Mouse (Mus musculus): ENCODE results near the gene Ufd1. TPM values are rescaled to one million over a fixed set of nuclear protein-coding genes. Genes with fewer than 3 reads are reported as not detected.

Gene Ufd1
- total RNA-seq (2022), result 100 to 1,000 TPM; 104 to 118 (median 107) TPM

DNA sequence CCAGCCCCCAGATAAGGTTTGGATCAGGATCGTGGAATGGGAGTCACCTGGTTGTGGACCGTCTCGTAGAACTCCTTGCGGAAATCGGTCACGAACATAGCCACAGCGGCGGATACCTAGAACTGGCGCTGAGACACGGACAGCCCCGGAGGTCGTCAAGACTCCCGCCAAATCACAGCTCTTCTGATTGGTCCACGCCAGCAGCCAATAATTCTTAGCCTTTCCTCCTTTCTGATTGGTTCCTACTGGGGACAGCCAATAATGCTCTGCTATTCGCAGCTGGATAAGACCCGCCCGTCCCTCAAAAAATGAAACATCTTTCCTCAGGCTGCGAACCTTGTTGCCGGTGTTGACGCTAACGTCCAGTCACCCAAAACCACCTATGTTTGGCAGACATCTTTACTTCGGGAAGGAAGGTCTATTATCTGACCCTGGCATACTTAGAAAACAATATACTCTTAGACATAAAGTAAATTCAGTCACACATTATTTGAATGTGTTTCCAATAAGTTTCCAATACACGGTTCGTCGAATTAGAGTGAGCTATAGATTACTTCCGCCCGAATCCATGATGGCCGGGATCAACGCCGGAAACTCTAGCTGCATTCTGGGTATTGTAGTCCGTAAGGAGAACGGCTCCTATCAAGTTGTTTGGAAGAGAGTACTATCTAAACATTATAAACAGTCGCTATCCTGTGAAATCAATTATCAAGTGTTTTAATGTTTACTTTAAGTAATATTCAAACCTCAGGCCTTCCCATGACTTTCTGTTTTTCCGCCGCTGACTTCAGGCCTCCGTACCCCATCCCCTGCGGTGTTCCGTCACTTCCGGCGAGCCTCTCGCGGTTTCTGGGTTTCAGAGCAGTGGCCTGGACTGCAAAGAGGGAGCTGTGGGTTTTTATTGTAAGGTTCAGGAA lies at the start of gene Ufd1, which contains the start of gene Cdc45:
Gene Ufd1, plus strand, starts transcription at position 312 of the 917 bp plus-strand sequence.
Gene Cdc45, minus strand, starts transcription at position 520 of the 917 bp plus-strand sequence.
- peak; percentile 72 to 92 for DNase-seq (ENCODE audit: low spot score in 2 of 2)

DNA sequence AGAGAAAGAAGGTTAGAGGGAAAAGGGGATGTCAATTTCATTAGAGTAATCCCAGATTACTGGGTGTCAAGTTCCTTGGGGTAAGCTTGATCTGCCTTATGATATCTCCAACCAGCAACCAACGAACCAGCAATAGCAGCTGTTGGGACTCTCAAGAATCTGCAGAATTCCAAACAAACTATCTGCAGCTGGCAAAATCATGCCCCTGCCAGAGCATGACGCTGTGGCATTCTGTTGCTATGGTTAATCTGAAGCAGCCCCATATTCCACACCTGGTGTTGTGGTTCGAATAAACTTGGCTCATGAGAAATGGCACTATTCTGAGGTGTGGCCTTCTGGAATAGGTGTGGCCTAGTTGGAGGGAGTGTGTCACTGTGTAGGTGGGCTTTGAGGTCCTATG lies 48.6 kb upstream of the Ufd1 start:
- no peak for DNase-seq (ENCODE audit: low spot score in 2 of 2)

DNA sequence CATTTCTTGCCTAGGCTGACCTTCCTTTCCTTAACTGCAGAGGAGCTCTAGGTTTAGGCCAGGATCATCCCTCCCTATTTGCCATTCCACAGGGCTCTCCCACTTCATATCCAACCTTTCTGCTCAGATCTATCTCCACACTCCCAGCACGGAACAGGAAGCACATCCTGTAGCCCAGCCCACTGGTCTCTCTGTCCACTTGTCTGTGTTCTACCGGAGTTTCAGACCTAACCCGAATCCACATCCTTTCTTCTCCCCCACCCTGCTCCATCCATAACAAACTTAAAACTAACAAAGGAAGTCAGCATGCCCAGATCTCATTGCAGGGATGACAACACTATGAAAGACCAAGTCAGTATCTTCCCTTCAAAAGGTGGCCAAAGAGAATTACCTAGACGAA lies 45.2 kb upstream of the Ufd1 start:
- DNase-seq (ENCODE audit: low spot score in 2 of 2), result no peak

DNA sequence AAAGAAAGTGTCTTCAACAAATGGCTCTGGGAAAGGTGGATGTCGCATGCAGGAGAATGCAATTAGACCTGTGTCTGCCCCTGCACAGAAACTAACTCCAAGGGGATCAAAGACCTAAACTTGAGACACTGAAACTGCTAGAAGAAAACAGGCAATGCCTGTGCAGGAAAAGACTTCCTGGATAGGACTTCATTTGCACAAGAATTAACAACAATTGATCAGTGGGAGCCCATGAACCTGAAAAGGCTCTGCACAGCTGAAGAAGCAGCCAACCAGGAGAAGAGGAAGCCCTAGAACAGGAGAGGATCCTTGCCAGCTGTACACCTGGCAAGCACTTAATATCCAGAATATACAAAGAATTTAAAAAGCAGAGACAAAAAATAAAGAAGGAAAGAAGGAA lies 42.1 kb upstream of the Ufd1 start:
- DNase-seq (ENCODE audit: low spot score in 2 of 2), result no peak

DNA sequence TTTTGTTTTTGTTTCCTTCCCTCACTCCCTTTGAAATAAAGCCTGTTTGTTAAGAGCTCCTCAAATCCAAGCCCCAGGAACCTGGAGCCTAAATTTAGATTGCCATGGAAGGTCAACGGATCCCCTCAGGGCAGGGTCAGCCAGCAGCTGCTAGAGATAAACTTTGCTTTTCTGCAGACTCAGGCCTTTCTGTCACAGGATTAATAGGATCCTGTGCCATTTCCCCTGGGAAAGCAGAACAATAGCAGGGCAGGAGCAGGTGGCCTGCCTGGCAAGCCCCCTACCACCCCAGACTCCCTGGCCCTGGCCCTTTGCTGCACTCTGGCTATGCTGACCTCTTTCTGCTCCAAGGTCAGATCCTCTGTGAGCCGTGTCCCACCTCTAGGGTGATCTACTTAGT lies 37.6 kb upstream of the Ufd1 start:
- no peak for DNase-seq (ENCODE audit: low spot score in 2 of 2)

DNA sequence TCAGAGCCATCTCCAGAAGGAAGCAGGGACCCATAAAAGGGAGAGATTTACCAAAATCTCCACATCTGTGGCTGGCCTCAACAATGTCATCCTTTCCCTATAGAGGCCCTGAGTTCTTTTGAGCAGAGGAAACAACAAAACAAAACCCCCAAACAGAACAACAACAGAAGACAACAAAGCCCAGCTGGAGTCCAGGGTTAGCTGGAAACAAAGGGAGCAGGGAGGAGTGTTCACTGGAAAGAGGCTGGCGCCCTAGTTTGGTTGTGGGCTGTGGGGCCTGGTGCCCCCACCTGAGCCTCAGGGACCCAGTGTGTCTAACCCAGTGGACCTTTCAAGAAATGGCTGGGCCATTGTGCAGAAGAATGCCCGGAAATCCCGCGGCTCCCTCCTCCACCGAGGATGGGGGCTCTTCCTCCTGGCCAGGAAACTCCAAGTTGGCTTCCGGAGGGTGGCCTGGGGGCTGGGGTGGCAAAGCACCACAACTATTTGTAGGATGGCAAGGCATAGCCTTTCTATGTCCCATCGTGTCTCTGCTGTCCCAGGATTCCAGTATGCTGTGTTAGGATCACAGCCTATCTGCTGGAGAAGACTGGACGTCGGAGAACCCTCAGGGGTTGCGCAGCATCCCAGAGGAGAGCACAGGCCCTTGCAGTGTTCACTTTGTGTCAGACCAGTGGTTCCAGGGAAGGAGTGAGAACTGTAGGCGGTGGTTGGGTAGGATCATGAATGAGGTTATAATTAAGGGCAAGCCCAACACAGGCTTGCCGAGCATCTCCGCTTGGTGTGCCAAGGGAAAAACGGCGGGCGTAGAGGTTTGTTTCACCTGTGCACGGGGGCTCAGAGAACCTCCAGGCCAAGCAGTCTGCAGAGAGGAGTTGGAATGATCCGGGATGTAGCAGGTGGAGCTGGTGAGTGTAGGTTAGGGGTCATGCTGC lies 35.7 kb upstream of the Ufd1 start:
- no peak for DNase-seq (ENCODE audit: low spot score in 2 of 2)

- DNase-seq (ENCODE audit: low spot score in 2 of 2), result no peak
These were observed 35.0 kb upstream of the Ufd1 start, which contains the start of gene Cldn5 for GRCm38 (mm10) chr16:18776556-18777100. Cldn5 (plus strand) TSS chr16:18776847.

DNA sequence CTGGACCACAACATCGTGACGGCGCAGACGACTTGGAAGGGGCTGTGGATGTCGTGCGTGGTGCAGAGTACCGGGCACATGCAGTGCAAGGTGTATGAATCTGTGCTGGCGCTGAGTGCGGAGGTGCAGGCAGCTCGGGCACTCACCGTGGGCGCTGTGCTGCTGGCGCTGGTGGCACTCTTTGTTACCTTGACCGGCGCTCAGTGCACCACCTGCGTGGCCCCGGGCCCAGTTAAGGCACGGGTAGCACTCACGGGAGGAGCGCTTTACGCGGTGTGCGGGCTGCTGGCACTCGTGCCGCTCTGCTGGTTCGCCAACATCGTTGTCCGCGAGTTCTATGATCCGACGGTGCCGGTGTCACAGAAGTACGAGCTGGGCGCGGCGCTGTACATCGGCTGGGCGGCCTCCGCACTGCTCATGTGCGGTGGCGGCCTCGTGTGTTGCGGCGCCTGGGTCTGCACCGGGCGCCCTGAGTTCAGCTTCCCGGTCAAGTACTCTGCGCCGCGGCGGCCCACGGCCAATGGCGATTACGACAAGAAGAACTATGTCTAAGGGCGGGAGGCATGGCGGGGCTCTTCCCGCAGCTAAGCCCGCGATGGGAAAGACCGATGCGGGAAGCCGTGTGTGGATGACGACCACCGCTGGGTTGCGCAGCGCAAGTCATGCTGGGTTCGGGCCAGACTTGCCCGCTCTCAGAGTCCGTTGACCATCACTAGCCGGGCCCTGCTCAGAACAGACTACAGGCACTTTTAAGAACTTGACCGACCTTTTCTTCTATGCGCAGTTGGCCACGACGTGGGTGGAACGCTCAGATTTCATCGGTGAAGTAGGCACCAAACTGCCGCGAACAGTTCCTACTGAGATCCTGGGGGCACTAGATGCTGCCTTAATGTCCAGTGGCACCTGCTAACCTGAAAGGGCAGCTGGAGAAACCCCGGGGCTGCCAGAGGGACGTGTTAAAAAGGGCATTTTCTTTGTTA lies 34.2 kb upstream of the Ufd1 start:
- no peak for DNase-seq (ENCODE audit: low spot score in 2 of 2)

- DNase-seq (ENCODE audit: low spot score in 2 of 2), result no peak
These were observed 33.1 kb upstream of the Ufd1 start for GRCm38 (mm10) chr16:18778461-18778860.

- DNase-seq (ENCODE audit: low spot score in 2 of 2), result no peak
These were observed 29.8 kb upstream of the Ufd1 start for GRCm38 (mm10) chr16:18781810-18782209.

- DNase-seq (ENCODE audit: low spot score in 2 of 2), result no peak
These were observed 26.6 kb upstream of the Ufd1 start for GRCm38 (mm10) chr16:18785025-18785424.

GRCm38 (mm10) chr16:18785485-18785884 lies 26.1 kb upstream of the Ufd1 start:
- DNase-seq (ENCODE audit: low spot score in 2 of 2), result no peak

GRCm38 (mm10) chr16:18786652-18787051 lies 24.9 kb upstream of the Ufd1 start:
- DNase-seq (ENCODE audit: low spot score in 2 of 2), result no peak

GRCm38 (mm10) chr16:18788627-18789406 lies 22.8 kb upstream of the Ufd1 start:
- DNase-seq (ENCODE audit: low spot score in 2 of 2), result no peak

DNA sequence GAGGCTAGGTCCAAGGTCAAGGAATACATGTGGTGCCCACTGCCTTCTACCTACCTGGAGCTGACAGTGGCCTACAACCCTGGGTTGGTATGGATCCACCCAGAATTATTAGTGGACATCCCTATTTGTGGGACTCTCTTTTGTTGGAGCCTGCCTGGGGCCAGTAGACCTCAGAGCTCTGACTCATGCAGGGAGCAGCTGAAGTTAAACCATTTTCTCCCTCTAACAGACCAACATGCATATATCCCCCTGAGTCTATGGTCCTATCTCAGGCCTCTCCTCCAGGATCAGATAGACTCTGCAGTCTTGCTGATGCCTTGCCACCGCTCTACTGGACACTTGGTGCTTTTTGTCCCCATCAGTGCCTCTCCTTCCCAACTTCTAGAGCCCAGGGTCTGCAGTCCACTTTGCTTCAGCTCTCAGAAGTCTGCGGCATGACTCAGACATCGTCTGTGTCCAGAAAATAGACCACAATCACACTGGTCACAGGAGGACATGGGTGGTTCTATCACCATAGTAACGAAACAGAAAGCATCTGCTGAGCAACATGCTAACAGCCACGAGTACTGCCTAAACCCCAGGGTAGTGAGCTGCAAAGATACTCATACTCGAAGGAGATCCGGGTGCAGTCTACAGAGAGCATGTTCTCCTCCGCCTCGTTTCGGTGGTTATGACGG lies 16.2 kb upstream of the Ufd1 start:
- DNase-seq (ENCODE audit: low spot score in 2 of 2), result peak in 1 of 2 experiments; percentile 28

GRCm38 (mm10) chr16:18796645-18797044 lies 14.9 kb upstream of the Ufd1 start:
- no peak for DNase-seq (ENCODE audit: low spot score in 2 of 2)

GRCm38 (mm10) chr16:18798151-18798550 lies 13.4 kb upstream of the Ufd1 start:
- no peak for DNase-seq (ENCODE audit: low spot score in 2 of 2)

DNA sequence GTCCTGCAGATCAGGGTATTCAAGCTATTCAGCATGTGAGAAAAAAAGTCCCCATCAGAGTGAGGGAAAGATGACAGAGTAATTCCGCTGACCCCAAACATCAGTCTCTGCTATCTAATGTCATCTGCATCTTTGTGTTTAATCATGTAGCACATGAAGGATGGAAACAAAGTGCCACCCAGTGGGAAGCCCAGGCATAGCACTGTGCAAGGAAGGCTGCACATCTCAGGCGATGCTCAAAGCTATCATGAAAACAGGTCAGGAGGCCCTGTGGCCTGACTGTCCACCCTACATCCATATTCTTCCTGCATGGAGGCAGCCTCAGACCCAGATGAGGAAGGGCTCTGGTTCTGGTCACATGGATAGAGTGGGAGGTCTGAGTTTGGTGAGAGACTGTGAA lies 12.7 kb upstream of the Ufd1 start:
- peak; percentile 27 to 58 for DNase-seq (ENCODE audit: low spot score in 2 of 2)

DNA sequence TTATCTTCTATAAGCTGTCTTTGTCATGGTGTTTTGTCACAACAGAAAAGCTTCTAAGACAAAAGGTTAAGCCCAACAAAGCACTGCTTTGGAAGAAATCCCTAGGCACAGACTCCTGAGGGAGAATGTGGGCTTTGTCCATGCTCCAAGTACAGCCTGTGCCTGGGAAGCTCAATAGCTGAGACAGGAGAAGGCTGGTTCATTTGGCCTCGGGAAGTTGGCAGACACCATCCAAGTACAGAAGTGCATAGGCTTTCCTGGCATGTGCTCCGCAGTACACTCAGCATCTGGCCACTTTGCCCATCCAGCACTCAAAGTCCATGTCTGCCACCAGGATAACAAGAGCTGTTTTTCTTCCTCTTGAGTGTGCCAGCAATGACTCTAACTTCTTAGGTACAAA lies 5.8 kb upstream of the Ufd1 start:
- no peak for DNase-seq (ENCODE audit: low spot score in 2 of 2)
